Mouse (Mus musculus) kidney, adult 9 months (tissue): Measurements from ENCODE around the gene Aff3.
"Not testable (repeated sequence)": the region's sequence is repeated elsewhere in the genome, so short reads cannot be mapped to it uniquely, and the experiment has no call there.

Experiments
- DNase-seq: peaks from one replicate; pipeline ENCODE4 v3.0.0; 2022

The Aff3 gene

GRCm38 (mm10) chr1:38430311-38430710 lies 234.4 kb downstream of the Aff3 start:
- not testable (repeated sequence) for DNase-seq

DNA sequence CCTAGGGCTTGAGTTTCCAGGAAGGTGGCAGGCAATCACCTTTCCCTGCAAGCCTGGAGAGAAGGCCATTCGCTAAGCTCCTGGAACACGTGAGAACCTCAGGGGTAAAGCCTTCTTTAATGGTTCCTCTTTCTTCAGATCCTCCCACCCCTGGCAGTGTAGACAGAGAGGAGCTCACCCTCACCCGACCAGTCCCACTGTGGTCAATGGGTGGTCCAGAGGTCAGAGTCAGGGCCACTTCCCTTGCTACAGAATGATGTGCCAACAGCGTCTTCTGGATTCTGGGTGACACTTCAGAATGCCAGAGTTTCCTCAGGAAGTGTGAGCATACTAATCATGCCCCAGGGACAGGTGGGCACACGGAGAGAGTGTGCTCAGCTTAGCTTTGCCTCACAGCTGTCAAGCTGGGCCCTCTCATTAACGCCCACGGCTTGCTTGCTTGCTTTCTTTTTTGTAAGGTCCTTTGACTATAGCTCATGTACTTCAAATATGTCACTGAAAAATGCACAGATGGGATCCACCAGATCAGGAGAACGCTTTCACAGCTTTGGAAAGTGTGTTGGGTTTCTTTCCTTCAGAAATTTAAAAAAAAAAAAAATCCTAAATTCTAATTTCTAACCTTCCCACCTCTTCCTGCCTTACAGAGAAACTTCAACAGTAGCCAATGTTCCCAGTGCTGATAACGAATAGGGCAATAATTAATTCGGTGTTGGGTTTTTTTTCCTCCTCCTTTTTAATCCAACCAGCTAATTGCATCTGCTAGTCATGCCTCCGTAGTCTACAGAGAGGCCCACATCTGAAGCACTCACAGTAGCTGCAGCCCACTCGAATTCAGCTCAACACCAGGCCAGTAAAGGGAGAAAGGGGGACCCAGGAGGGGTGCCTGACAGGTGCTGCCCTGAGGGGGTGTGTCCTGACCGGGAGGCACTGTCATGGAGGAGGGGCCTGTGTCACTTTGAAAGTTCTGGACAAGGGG lies 235.8 kb downstream of the Aff3 start:
- no peak for DNase-seq

GRCm38 (mm10) chr1:38422921-38423320 lies 241.8 kb downstream of the Aff3 start:
- DNase-seq, result no peak

- no peak for DNase-seq
These were observed 245.4 kb downstream of the Aff3 start for GRCm38 (mm10) chr1:38419331-38419730.

GRCm38 (mm10) chr1:38418181-38419032 lies 246.3 kb downstream of the Aff3 start:
- DNase-seq, result no peak

DNA sequence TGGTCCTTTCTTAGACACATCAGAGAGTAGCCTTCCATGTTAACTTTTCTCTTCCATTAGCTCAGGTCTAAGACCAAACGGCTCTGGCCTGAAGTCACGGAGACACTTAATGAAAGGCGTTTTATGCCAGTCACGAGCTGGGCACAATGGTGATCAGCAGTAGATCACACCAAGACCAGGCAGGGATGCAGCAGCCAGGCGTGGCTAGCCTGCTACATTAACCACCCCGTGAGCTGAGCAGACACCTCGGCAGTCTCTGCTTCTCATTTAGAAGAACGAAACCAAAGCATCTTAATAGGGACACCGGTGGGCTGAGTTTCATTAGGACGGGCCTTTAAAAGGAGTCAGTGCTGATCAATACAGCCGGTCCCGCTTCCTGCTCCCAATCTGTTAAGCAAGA lies 247.6 kb downstream of the Aff3 start:
- no peak for DNase-seq

GRCm38 (mm10) chr1:38415511-38415910 lies 249.2 kb downstream of the Aff3 start:
- DNase-seq, result no peak

GRCm38 (mm10) chr1:38411106-38411505 lies 253.6 kb downstream of the Aff3 start:
- DNase-seq, result no peak

DNA sequence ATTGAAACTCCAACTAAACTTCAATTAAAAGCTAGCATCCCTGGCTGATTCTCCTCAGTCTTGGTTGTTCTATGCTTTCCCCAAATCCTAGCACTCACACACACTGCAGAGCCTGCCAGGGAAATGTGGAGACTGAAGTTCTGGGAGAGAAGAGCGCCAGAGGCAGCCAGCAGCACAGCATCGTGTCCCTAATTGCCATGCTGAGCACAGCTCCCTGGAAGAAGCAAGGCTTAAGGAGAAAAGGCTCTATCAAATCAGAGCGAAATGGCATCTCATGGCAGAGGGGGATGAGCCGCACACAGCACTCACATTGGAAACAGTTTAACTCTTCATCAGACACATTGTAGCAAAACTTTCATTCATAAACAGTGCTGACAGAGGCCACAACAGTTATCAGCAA lies 254.3 kb downstream of the Aff3 start:
- DNase-seq, result no peak

GRCm38 (mm10) chr1:38408241-38408640 lies 256.5 kb downstream of the Aff3 start:
- no peak for DNase-seq

DNA sequence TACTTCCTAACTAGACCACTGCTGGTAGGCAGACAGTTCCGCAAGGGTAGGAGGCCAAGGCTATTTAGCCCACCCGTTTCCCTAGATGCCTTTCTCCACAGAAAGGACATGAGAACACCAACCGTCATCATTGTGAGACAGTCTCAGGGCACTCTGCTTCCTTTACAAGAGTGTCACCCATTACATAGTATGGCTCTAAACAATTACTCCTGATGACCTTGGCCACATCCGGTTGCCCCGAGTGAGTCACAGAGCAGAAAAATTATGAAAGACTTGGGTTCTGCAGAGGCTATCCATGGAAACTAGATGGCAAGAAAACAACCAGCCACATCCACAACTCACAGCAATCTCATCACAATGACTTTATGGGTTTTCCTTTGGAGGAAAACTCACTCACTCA lies 261.0 kb downstream of the Aff3 start:
- DNase-seq, result no peak

- DNase-seq, result no peak
These were observed 262.9 kb downstream of the Aff3 start for GRCm38 (mm10) chr1:38401856-38402255.

DNA sequence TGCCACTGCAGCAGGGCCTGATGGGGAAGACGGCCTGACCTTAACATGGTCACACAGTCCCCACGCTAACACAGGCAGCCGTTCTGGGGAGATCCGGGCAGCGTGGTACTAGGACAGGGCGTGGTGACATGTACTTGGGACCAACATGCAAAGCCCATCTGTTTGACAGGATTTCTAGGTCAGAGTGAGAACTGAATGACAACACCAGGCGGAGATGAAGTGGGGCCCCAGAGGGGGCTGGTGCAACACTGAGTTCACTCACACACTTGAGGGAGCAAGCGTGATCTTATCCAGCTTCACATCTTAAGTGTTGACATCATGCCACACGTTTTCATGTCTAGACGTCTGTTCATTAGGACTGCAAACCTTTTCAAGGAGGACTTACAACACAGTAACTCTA lies 265.5 kb downstream of the Aff3 start:
- no peak for DNase-seq

DNA sequence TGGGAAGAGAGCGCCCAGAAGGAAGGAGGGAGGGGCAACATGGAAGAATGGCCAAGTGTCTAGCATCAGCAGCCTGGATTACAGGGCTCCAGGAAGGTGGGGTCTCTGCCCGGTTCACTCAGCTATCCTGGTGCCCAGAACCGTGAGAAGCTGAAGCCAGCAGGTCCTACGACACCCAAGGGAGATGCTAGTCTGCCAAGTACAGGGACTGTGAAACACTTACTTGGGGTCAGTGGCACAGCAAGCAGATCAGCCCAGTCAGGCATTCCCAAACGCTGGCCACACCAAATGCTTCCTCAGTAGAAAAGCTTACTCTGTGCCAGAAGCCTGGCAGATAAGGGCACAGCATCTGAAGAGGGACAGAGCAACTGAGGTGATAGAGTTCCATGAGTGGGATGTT lies 266.2 kb downstream of the Aff3 start:
- no peak for DNase-seq

DNA sequence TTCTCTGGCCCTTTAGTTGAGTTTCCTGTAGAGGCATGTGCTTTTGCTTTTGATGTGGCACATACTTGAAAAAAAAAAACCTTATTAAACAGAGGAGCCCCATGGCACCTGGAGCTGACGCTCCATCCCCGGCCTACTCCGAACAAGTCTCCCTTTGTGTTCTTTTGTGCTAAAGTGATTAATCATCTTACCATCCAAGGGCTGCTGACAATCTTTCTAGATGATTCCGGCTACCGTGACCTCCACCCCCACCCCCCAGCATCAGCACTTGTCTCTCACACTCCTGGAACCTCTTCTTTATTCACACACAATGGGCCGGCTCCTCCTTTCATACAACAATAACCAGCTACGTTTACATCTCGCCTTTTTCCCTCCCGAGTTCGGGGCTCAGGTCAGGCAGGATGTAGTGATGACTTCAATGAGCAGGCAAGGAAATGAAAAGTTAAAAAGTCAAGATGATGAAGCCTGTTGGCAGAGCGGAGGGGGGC lies 269.5 kb downstream of the Aff3 start:
- DNase-seq, result no peak

DNA sequence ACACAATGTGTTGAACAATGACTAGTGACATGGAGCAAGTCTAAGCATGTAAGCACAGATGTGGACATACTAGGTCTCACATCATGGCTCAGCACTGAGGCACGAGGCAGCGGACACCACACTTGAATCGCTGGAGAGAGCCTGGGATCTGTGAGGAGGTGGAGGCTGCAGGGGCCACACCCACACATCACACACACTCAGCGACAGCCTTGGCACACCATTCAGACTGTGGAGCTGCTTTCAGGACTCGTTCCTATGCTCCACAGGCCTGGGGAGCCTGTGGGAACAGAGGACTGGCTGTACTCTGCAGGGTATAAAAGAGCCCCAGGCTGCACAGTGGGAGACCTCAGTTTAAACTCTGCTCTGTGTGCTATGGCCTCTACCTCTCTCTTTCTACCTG lies 270.3 kb downstream of the Aff3 start:
- DNase-seq, result no peak

- no peak for DNase-seq
These were observed 271.2 kb downstream of the Aff3 start for GRCm38 (mm10) chr1:38393516-38393915.

DNA sequence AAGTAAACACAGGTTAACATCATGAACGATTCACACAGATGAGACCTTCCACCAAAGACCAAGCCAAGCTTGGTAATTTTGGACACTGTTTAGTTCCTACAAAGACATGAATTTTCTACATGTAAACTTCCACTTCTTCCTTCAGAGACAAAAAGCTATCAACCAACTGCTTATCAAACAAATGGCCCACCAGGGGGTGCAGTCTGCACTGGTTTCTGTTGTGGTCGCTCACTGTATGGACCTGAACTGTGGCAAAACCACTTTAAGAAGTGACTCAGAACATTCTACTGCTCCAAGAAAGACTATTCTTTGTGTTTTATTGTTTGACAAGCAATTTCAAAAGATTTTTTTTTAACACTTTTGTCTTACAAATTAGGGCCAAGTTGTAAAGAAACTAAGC lies 271.8 kb downstream of the Aff3 start:
- peak; percentile 54 for DNase-seq

DNA sequence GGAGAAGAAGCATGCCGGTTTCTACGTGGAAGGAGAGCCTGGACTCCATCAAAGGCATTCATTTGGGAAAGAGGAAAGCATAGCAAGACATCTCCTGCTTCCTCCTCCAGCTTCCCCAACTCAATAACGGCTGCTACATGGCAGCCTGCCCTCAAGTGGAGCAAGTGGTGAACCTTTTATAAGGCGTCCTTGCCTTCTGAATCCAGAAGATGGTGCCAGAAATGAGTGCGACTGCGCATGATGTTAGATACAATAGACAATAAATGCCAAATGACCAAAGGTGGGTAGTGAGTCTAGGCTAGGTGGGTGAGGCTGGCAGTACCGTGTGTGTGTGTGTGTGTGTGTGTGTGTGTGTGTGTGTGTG lies 273.9 kb downstream of the Aff3 start:
- no peak for DNase-seq

DNA sequence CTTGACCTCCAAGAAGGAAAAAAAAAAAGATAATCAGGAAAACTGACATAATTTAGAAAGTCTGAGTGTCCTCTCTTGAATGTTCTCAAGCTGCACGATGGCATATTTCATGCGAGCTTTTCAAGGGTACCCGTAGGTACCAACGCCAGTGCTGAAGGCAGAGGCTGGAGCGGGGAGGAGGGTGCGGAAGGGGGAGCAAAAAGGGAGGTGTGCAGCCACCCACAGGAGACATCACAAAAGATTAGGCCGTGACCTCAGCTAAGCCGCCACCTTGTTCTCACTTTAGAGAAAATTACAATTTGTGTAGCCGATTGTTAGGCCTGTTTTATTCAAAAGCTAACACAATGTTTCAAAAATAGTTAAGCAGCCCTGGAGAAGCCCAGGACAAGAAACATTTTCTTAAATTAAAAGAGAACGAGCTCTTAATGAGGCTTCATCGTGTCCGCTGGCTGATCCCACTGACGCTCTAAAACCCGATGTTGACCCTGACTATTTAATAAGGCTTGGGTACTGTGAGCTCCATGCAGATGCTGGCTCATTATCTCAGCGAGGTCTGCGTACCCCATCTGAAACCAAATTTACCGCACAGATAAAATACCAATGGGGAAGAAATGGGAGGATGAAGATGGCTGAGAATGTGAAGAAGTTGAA lies 274.4 kb downstream of the Aff3 start:
- DNase-seq, result no peak

GRCm38 (mm10) chr1:38389576-38389975 lies 275.2 kb downstream of the Aff3 start:
- DNase-seq, result no peak

DNA sequence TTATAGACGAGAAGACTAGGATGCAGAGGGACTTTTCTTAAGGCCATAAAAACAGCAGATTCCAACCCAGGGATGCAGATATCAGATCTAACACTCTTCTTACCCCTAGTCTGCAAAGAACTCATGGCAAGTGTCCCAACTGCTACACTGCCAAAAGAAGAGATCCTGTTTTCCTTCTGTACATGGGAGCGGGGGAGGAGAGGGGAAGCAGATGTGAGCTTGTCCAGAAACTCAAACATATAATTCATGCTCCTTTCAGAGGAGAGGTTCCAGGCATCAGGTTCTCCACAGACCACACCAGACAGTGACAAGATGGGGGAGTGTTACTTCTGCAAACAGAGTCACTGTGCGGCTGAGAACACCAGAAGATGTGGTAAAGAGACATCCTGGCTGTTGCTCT lies 276.3 kb downstream of the Aff3 start:
- DNase-seq, result no peak

- no peak for DNase-seq
These were observed 277.3 kb downstream of the Aff3 start for GRCm38 (mm10) chr1:38387438-38387837.
